Mouse (Mus musculus): ENCODE data around the gene Otol1. TPM values are rescaled to one million over a fixed set of nuclear protein-coding genes. Genes with fewer than 3 reads are reported as not detected.

Gene Otol1
- polyA plus RNA-seq, 1 experiment: not detected

- H3K4me1 ChIP-seq (ENCODE audit: control insufficient read depth, insufficient read depth, low read length): no peaks in the 10 kb centered on the region
- H3K9me3 ChIP-seq (replicated peaks; ENCODE audit: control insufficient read depth, insufficient read depth, low read length, poor library complexity, severe bottlenecking): no peaks in the 10 kb centered on the region
- no peak overlapping the region for H3K9ac ChIP-seq (ENCODE audit: low read depth, poor library complexity, severe bottlenecking)
- no peaks in the 10 kb centered on the region for H3K36me3 ChIP-seq (ENCODE audit: control insufficient read depth, insufficient read depth, low read length, poor library complexity, severe bottlenecking)
- no peak for TF ChIP-seq EP300 (IDR thresholded peaks at IDR 0.05; ENCODE audit: insufficient read depth, low read depth, low read length)
- TF ChIP-seq CTCF (IDR thresholded peaks at IDR 0.05; ENCODE audit: low read depth, low read length): no peak
- TF ChIP-seq POLR2A (IDR thresholded peaks at IDR 0.05; ENCODE audit: insufficient read depth, low read length): no peak
- H3K4me3 ChIP-seq (ENCODE audit: low read depth, low read length): no peak overlapping the region
- H3K27me3 ChIP-seq (ENCODE audit: control insufficient read depth, insufficient read depth, low read length, poor library complexity, severe bottlenecking): no peaks in the 10 kb centered on the region
- H3K27ac ChIP-seq (ENCODE audit: insufficient read depth, low read length): no peak overlapping the region
Measured at GRCm38 (mm10) chr3:70035593-70035992, 28.2 kb downstream of the Otol1 start.

Other genes with a start within 250 kb of the Otol1 start
- gene Sptssb, start 147.7 kb upstream of the Otol1 start, polyA plus RNA-seq (2011; ENCODE audit: insufficient read depth, insufficient read length, low read depth, missing spikeins): not detected in 2 replicates